Mouse (Mus musculus) frontal cortex, postnatal 14 days (tissue): ENCODE results near the gene Col4a6.

Experiments
- DNase-seq, 2 experiments: peaks; one replicate each; pipeline ENCODE4 v3.0.0; 2022; ENCODE audit warnings: low spot score in 2 of 2

Col4a6 gene

DNA sequence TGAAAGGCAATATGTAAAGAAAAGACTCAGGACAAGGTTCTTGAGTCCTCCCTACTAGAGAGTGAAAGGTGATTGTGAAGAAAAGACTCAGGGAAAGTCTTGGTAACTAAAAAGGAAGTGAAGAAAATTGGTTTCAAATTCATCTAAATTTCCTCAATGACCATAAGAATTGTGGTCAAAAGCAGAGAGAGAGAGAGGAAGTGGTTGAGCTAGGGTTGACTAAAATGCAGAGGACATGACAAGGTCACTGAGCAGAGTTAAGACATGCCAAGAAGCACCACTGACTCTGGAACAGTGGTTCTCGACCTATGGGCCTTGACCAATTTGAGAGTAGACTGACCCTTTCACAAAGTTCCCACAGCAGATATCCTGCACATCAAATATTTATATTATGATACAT lies 224.2 kb downstream of the Col4a6 start:
- no peak for DNase-seq

DNA sequence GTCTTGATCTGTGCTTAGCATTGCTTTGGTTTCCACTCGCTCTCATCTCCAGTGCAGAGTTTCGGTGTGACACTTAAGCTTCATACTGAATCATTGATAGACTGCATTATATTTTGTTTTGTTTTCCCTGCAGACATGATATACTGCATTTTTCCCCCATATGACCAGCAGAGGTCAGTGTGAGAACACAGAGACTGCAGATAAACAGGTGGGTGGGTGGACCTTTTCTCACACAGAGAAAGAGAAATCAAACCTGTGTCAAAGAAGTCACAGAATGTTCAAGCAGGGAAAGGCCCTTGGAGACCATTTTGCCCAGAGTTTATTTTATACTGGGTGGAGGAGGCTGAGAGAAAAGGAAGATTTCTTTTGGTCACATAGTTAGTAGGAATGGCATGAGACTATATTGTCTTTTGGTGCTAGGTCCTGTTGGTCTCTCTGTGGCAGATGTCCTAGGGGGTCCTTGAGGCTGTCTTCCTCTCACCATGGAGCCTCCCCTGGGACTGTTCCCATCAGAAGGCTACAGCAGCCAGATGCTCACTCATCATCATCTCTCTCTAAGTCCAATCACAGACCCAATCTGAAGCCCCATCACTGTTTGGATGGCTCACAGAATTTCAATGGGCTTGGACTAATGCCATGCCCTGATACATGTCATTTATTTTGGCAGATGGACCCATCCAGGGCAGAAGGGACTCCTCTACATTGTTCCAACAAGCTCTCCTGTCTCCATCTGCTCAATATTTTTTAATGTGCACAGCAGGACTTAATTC lies 237.1 kb downstream of the Col4a6 start:
- DNase-seq, result no peak

DNA sequence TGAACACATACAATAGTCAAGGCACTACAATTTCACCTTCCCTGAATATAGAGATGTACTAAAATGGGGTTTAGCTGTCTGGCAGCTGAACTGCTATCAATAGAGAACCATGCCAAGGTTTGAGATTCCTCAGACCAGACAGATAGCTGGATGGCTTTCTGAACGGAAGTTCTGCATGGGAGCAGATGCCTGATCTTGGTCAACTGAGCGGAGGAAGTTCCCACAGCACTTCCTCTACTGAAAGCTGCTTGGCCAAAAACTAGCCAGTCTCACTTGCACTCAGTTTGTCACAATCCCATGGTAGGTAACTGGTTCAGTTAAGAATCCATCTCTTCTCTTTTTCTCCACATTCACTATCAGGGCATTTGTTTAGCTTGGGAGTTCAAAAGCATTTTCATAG lies 245.7 kb downstream of the Col4a6 start:
- no peak for DNase-seq

DNA sequence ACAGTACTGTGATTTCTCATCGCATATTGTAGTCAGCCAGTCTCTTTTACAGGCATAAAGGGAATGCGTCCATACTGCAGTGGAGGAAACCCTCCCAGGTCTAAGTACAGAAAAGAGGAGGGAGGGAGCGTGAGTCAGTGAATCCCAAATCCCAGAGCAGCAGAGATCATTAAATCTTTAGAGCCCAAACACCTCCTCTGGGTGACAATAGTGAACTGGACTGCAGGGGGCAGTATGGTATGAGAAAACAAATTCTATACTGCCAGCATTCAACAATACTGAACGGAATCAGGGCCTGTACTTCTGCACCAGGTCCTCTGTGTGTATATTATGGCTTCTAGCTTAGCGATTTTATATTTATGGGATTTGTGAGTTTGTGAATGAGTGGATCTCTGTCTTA lies 261.1 kb downstream of the Col4a6 start:
- DNase-seq, result peak; percentile 3 to 21

DNA sequence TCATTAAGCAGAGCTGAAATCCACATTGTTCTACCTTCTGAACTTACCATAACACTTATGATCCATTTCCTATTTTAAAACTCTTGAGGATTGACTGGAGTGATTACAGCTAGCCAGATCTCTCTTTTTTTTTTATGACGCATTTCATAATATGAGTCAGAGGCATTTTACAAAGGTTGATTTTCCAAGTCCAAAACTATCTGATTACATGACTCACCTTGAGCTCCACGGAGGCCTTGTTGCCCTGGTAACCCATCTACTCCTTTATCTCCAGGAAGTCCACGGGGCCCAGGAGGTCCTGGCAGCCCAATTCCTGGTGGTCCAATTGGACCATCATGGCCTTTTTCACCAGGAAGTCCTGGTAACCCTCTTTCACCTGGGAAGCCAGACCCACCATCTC lies 274.9 kb downstream of the Col4a6 start:
- no peak for DNase-seq

DNA sequence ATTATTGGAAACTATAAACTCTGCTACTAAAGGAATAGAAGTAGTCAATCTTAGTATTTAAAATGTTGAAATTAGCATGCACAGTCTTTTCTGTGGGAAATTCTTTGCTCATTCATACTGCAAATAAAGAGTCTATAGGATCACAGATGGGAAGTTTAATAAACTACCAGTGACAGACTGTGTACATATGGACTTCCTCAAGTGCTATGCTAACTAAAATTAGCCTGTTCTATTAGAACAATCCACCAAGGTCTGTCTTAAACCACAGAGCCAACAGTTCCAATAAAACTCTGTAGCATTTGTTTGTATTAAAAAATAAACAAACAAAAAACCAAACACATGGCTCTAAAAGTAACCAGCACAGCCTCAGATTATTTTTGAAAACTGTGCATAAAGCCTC lies 278.8 kb downstream of the Col4a6 start:
- DNase-seq, result no peak

DNA sequence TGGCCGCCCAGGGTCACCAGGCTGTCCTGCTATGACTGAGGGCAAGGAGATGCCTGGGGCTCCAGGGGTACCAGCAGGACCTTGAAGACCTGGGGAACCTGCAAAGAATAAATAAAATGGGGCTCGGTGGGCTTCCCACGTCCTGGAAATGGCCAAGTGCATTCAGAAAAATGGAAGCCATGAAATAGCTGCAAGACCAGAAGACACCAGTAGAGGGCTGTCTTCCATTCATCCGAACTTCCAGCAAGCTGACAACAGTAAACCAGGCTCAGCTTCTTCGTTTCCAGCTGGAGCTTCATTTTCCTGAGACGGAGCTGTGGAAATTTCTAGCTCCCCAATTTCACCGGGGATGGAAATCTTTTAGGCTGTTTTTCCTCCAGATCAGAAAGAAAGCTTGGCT lies 298.5 kb downstream of the Col4a6 start:
- peak in 1 of 2 experiments; percentile 18 for DNase-seq

DNA sequence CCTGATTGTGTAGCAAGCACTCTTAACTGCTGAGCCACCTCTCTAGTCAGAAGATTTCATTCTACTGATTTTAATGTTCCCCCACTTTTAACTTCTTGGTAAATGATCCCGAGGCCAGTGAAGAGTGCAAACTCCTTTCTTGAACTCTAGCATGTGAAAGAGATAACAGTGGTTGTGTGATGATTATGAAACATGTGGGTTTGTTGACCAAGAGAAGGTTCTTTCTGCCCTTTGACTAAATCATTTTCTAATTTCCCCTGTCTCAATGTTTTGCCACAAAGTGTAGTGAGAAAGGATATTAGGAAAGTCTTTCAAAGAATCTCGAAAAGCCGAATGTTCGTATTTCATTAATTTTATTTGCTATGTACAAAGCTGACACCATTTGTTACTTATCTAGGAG lies 308.8 kb downstream of the Col4a6 start:
- DNase-seq, result no peak

DNA sequence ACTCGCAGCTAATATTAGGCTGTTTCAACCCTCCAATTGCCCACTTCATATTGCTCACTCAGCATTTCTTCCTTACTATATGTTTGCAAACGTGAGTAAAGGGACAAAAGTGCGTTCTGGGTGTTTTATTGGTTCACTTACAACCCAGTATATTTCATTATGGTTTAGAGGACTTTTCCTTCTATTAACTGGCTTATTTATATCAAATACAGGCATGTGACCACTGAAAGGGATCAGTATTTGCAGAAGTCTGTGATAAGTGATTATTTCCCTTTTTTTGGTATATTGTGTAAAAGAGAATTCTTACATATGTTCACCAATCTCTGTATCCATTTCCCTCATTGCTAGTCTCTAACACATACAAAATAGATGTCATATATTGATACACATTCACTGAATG lies 313.5 kb downstream of the Col4a6 start:
- DNase-seq, result no peak

DNA sequence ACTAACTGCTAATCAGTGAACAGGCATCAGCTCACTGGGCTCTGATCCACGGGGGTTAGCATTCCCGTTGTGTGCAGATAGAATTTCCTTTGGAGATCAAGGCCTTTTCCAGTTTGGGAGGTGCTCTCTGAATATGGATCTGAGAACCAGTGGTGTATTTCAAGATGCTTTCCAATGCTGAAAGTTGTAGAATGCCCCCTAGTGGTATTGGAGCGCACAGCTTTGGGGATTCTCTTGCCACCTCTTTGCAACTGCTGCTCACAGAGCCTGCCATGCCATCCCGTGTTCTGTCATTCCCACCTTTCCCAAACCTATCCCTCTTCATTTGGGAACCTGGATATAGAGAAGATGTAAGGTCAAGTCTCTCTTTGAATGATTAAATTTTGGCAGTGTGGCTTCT lies 315.7 kb downstream of the Col4a6 start:
- no peak for DNase-seq

DNA sequence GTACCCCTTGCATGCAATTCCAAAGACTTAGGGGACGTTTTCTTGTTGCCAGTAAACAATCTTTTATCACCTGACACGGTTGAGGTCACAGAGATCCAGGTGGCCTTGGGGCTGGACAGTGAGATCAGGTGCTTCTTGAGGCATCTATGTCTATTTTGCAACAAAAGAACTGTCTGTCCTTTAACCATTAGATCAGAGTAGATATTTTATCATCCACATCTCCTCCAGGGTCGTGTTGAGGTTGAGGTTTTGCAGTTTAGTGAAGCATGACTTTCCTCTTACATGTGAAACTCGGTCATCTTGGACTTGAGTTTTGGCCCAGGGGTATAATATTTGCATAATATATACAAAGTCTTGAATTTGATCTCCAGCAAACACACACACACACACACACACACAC lies 316.2 kb downstream of the Col4a6 start:
- no peak for DNase-seq

DNA sequence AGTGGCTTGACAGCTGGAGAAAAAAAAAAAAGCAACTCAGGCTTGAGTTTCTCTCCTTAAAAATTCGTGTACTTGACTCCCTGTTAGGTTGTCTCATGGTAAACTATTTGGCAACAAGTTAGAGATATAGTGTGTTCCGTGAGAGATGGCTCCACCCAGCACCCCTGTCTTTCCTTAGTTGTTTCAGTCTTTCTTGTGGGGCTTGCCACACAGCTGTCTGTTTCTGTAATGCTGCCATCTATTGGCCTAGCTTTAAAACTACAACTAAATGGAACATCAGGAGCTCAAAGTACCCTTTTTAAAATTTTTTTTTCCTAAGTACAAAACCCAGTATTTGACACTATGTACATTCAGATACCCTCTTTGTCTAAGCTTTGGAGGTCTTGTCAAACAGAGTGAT lies 317.2 kb downstream of the Col4a6 start:
- DNase-seq, result no peak

DNA sequence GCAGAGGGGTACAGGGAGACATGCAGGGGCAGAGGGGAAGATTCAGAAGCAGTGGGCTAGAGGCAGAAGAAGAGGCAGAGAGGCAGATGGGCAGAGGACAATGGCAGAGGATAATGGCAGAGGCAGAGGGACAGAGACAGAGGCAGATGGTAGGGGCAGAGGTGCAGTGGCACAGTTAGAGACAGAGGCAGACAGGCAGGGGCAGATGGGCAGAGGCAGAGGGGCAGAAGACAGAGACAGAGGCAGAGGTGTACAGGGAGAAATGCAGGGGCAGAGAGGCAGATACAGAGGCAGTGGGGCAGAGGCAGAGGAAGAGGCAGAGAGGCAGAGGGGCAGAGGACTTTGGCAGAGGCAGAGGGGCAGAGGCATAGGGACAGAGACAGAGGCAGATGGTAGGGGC lies 322.7 kb downstream of the Col4a6 start:
- no peak for DNase-seq

DNA sequence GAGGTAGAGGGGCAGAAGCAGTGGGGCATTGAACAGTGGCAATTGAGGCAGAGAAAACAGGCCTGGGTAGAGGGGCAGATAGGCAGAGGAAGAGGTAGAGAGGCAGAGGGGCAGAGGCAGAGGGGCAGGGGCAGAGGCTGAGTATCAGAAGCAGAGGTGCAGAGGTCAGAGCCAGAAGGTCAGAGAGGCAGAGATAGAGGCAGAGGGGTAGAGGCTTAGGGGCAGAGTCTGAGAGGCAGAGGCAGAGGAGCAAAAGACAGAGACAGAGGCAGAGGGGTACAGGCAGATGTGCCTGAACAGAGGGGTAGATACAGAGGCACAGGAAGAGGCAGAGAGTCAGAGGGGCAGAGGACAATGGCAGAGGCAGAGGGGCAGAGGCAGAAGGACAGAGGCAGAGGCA lies 323.6 kb downstream of the Col4a6 start:
- no peak for DNase-seq

DNA sequence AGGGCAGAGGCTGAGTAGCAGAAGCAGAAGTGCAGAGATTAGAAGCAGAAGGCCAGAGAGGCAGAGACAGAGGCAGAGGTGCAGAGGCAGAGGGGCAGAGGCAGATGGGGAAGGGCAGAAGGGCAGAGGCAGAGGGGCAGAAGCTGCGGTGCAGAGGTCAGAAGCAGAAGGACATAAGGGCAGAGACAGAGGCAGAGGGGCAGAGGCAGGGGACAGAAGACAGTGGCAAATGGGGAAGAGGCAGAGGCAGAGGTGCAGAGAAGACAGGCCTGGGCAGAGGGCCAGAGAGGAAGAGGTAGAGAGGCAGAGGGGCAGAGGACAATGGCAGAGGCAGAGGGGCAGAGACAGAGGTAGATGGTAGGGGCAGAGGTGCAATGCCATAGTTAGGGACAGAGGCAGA lies 324.2 kb downstream of the Col4a6 start:
- DNase-seq, result no peak
